Mouse (Mus musculus) midbrain, postnatal 0 days (tissue): ENCODE measurements around the gene Stat2. TPM values are rescaled to one million over a fixed set of nuclear protein-coding genes. Genes with fewer than 3 reads are reported as not detected.

Experiments used
- ATAC-seq: fragments of 200-750 bp; cut with Nextera tagmentation; 2 replicates; pipeline ENCODE4 v1.8.0; 2017; ENCODE audit warnings: moderate number of reproducible peaks, mild to moderate bottlenecking, moderate TSS enrichment, moderate library complexity; ENCODE audit not compliant: low FRiP score
- DNase-seq: peaks from one replicate; pipeline ENCODE4 v3.0.0-alpha.2; 2015; ENCODE audit warnings: low spot score
- H3K27ac ChIP-seq: fragments of 300-500 bp; sonication (generic); 2 replicates; pipeline ENCODE4 v1.5.1; 2014; ENCODE audit warnings: low read depth, mild to moderate bottlenecking, low read length, mixed read lengths
- H3K27me3 ChIP-seq: fragments of 300-500 bp; sonication (generic); 2 replicates; pipeline ENCODE4 v1.6.1; 2014; ENCODE audit warnings: low read length, control low read depth, mixed read lengths; ENCODE audit not compliant: insufficient read depth
- H3K36me3 ChIP-seq: fragments of 300-500 bp; sonication (generic); 2 replicates; pipeline ENCODE4 v1.6.1; 2014; ENCODE audit warnings: low read length, control low read depth, mixed read lengths; ENCODE audit not compliant: insufficient read depth
- H3K4me1 ChIP-seq: fragments of 300-500 bp; sonication (generic); 2 replicates; pipeline ENCODE4 v1.6.1; 2014; ENCODE audit warnings: mild to moderate bottlenecking, control low read depth, antibody characterized with exemption, low read length, mixed read lengths; ENCODE audit not compliant: insufficient read depth
- H3K4me2 ChIP-seq: fragments of 300-500 bp; sonication (generic); 2 replicates; pipeline ENCODE4 v1.6.1; 2014; ENCODE audit warnings: low read depth, mild to moderate bottlenecking, low read length, mixed read lengths; ENCODE audit not compliant: poor library complexity, severe bottlenecking
- H3K4me3 ChIP-seq: fragments of 300-500 bp; sonication (generic); 2 replicates; pipeline ENCODE4 v1.5.1; 2014; ENCODE audit warnings: low read depth, mild to moderate bottlenecking, low read length, moderate library complexity
- H3K9ac ChIP-seq: fragments of 300-500 bp; sonication (generic); replicated peaks from 2 replicates; pipeline ENCODE4 v1.6.1; 2014; ENCODE audit warnings: mild to moderate bottlenecking, low read length, moderate library complexity, mixed read lengths; ENCODE audit not compliant: poor library complexity, severe bottlenecking
- H3K9me3 ChIP-seq: fragments of 300-500 bp; sonication (generic); 2 replicates; pipeline ENCODE4 v1.6.1; 2016; ENCODE audit warnings: low read length, control low read depth
- CTCF ChIP-seq: IDR thresholded peaks from 2 replicates; pipeline ENCODE4 v1.5.1; 2016; ENCODE audit warnings: antibody characterized with exemption, mild to moderate bottlenecking
- WGBS: fragments of 180-500 bp; shearing (Covaris S2); extraction: QIAGEN DNeasy Blood & Tissue Kit; methylation state at CpG from one replicate; pipeline ENCODE4 v1.1.7; 2014; 5-methylcytosine and 5-hydroxymethylcytosine counted together
- polyA plus RNA-seq: library from polyadenylated mRNA; unstranded; fragments of >200 nt; fragmentation: Nextera tagmentation; extraction: Ambion mirVana; gene quantifications from 2 replicates; pipeline ENCODE4 v1.2.1, GENCODE M21; 2015
- total RNA-seq: library from RNA; depleted of rRNA; stranded (reverse); fragments of >200 nt; gene quantifications from 2 replicates; pipeline ENCODE4 v1.2.3, GENCODE M21; 2014

Gene Stat2
- total and polyA plus RNA-seq, 2 experiments from 2014 or later, result 9.8 to 12.9 TPM

- Histone ChIP-seq H3K9me3 (no peaks in the 10 kb centered on the region), H3K9ac (no peak overlapping the region), H3K27ac (no peak overlapping the region), H3K4me1 (no peaks in the 10 kb centered on the region), H3K36me3 (no peaks in the 10 kb centered on the region), H3K4me2 (no peak overlapping the region), H3K4me3 (no peak overlapping the region), H3K27me3 (no peaks in the 10 kb centered on the region)
- 76% methylated on average over 6 of the region's 6 CpGs for WGBS
- no peak for TF ChIP-seq CTCF
- ATAC-seq (no peak), DNase-seq (no peak)
Measured at GRCm38 (mm10) chr10:128298243-128298642, 27.9 kb downstream of the Stat2 start.

- Histone ChIP-seq H3K4me2 (no peak within 1 kb of the TSS), H3K27ac (no peak within 1 kb of the TSS), H3K9ac (no peak within 1 kb of the TSS), H3K4me3 (no peak within 1 kb of the TSS), H3K27me3 (no peaks in the 10 kb centered on the region), H3K36me3 (no peaks in the 10 kb centered on the region), H3K4me1 (peaks cover under 1% of the 10 kb centered on the region; the same call in 1 of the 2 replicates), H3K9me3 (no peaks in the 10 kb centered on the region)
- TF ChIP-seq CTCF, result no peak
- DNase-seq, result no peak
- WGBS, result 82% methylated on average over 11 of the region's 11 CpGs
- ATAC-seq, result no peak
Measured at GRCm38 (mm10) chr10:128298702-128299171, 28.4 kb downstream of the Stat2 start, which contains the start of gene Il23a. Il23a (minus strand) TSS chr10:128298752.

- Histone ChIP-seq H3K27ac (peak overlapping the region; percentile 97), H3K4me1 (peaks cover 11% of the 10 kb centered on the region), H3K9me3 (no peaks in the 10 kb centered on the region), H3K36me3 (no peaks in the 10 kb centered on the region), H3K4me3 (peak overlapping the region; percentile 49), H3K27me3 (no peaks in the 10 kb centered on the region), H3K4me2 (peak overlapping the region; percentile 79), H3K9ac (peak overlapping the region; percentile 87)
- TF ChIP-seq CTCF, result no peak
- DNase-seq, result no peak
- 40% methylated on average over 3 of the region's 3 CpGs for WGBS
- ATAC-seq, result no peak
Measured at GRCm38 (mm10) chr10:128302357-128302756, 32.0 kb downstream of the Stat2 start.

- DNase-seq (no peak), ATAC-seq (peak; percentile 44)
- WGBS, result under 1% methylated on average over 9 of the region's 9 CpGs
- TF ChIP-seq CTCF, result no peak
- Histone ChIP-seq H3K9me3 (no peaks in the 10 kb centered on the region), H3K9ac (peak overlapping the region; percentile 87), H3K4me1 (peaks cover 11% of the 10 kb centered on the region), H3K27me3 (no peaks in the 10 kb centered on the region), H3K27ac (peak overlapping the region; percentile 97), H3K4me3 (peak overlapping the region; percentile 49), H3K36me3 (no peaks in the 10 kb centered on the region), H3K4me2 (peak overlapping the region; percentile 79)
Measured at GRCm38 (mm10) chr10:128302785-128303125, 32.4 kb downstream of the Stat2 start.

- 1% methylated on average over 37 of the region's 37 CpGs for WGBS
- Histone ChIP-seq H3K27me3 (no peaks in the 10 kb centered on the region), H3K4me2 (peak within 1 kb of the TSS; percentile 79), H3K27ac (peak within 1 kb of the TSS; percentile 97), H3K9me3 (no peaks in the 10 kb centered on the region), H3K4me1 (peaks cover 11% of the 10 kb centered on the region), H3K4me3 (peak within 1 kb of the TSS; percentile 49), H3K9ac (peak within 1 kb of the TSS; percentile 87), H3K36me3 (no peaks in the 10 kb centered on the region)
- ATAC-seq (peak; percentile 98), DNase-seq (peak; percentile 99)
- TF ChIP-seq CTCF, result no peak
Measured at GRCm38 (mm10) chr10:128303126-128304021, 33.0 kb downstream of the Stat2 start, which contains the start of gene Pan2. Pan2 (plus strand) TSS chr10:128303335.

GRCm38 (mm10) chr10:128309654-128310053, 39.3 kb downstream of the Stat2 start:
- Histone ChIP-seq H3K4me1 (peaks cover 1% of the 10 kb centered on the region; the same call in 1 of the 2 replicates), H3K4me3 (no peak overlapping the region), H3K4me2 (no peak overlapping the region), H3K27ac (no peak overlapping the region), H3K36me3 (peaks cover 27% of the 10 kb centered on the region), H3K9ac (no peak overlapping the region), H3K9me3 (no peaks in the 10 kb centered on the region), H3K27me3 (no peaks in the 10 kb centered on the region)
- no peak for TF ChIP-seq CTCF
- ATAC-seq (no peak), DNase-seq (no peak)
- WGBS, result 94% methylated on average over 7 of the region's 7 CpGs
